Mouse (Mus musculus): ENCODE measurements around the gene Nars2. TPM values are rescaled to one million over a fixed set of nuclear protein-coding genes. Genes with fewer than 3 reads are reported as not detected.
"Not testable (repeated sequence)": the region's sequence is repeated elsewhere in the genome, so short reads cannot be mapped to it uniquely, and the experiment has no call there.

The Nars2 gene
- polyA plus RNA-seq, 1 experiment from 2014 or later, result 19.7 TPM

DNA sequence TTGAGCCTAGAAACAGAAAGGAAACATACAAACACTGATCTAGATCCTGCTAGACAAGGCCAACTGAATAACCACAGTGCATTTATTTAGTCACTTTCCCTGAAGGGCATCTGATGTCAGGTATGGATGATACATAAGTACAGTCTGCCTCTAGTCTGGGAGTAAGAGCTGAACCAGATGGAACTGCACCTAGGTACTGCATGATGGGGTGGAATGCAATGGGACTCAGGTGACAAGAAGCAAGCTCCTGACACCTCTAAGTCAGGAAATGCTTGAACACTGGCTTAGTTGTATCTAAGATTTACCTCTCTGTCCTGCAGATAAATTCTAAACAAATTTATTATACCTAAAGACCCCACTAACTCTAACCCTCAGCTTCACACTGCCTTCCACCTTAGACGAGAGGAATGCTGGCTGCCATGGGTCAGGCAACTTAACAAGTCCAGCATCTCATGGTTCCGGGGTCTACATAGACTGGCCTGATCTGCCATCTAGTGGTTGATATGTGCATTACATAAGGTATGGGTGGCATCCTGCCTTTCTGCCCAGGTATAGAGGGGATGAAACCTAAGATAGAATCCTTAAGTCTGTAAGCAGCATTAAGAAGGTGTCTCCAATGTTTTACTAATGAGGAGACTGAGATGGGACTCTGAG is 35.7 kb upstream of the Nars2 start:
- H3K27ac ChIP-seq, result no peak overlapping the region
- 3% methylated on average over 2 of the region's 2 CpGs for WGBS
- H3K9me3 ChIP-seq (replicated peaks), result no peaks in the 10 kb centered on the region
- peak; percentile 44 for ATAC-seq (ENCODE audit: low FRiP score)
- H3K27me3 ChIP-seq, result peaks cover 10% of the 10 kb centered on the region
- H3K4me1 ChIP-seq, result peaks cover 3% of the 10 kb centered on the region; the same call in 1 of the 2 replicates
- no peaks in the 10 kb centered on the region for H3K36me3 ChIP-seq
- no peak overlapping the region for H3K9ac ChIP-seq
- no peak overlapping the region for H3K4me3 ChIP-seq
- H3K4me2 ChIP-seq (replicated peaks), result no peak overlapping the region

GRCm38 (mm10) chr7:96920447-96921095 is 30.7 kb upstream of the Nars2 start:
- H3K9ac ChIP-seq, result no peak overlapping the region
- peaks cover 4% of the 10 kb centered on the region; the same call in 1 of the 2 replicates for H3K27me3 ChIP-seq
- no peaks in the 10 kb centered on the region for H3K36me3 ChIP-seq
- no peak overlapping the region for H3K27ac ChIP-seq
- H3K4me3 ChIP-seq, result no peak overlapping the region
- 0 out of 2 replicates have a peak, but pooled peaks cover 5% of the 10 kb centered on the region for H3K4me1 ChIP-seq
- WGBS, result 43% methylated on average over 7 of the region's 7 CpGs
- peak; percentile 66 for ATAC-seq (ENCODE audit: low FRiP score)
- H3K4me2 ChIP-seq (replicated peaks), result no peak overlapping the region
- no peaks in the 10 kb centered on the region for H3K9me3 ChIP-seq (replicated peaks)

GRCm38 (mm10) chr7:96922927-96923326 is 28.4 kb upstream of the Nars2 start:
- Histone ChIP-seq H3K4me1 (0 out of 2 replicates have a peak, but pooled peaks cover 5% of the 10 kb centered on the region), H3K4me3 (no peak overlapping the region), H3K27ac (no peak overlapping the region), H3K9ac (no peak overlapping the region), H3K36me3 (no peaks in the 10 kb centered on the region), H3K27me3 (no peaks in the 10 kb centered on the region; the same call in 1 of the 2 replicates), H3K4me2 (replicated peaks) (no peak overlapping the region), H3K9me3 (replicated peaks) (no peaks in the 10 kb centered on the region)
- WGBS, result 92% methylated on average over 2 of the region's 2 CpGs
- no peak for ATAC-seq (ENCODE audit: low FRiP score)

- H3K27me3 ChIP-seq, result no peaks in the 10 kb centered on the region
- H3K4me1 ChIP-seq, result no peaks in the 10 kb centered on the region
- H3K27ac ChIP-seq, result no peak overlapping the region
- WGBS, result 73% methylated on average over 5 of the region's 5 CpGs
- ATAC-seq (ENCODE audit: low FRiP score), result no peak
- H3K4me3 ChIP-seq, result no peak overlapping the region
- no peak overlapping the region for H3K9ac ChIP-seq
- no peaks in the 10 kb centered on the region for H3K36me3 ChIP-seq
- no peak overlapping the region for H3K4me2 ChIP-seq (replicated peaks)
- no peaks in the 10 kb centered on the region for H3K9me3 ChIP-seq (replicated peaks)
These were observed 7.5 kb upstream of the Nars2 start for GRCm38 (mm10) chr7:96943715-96944377.

DNA sequence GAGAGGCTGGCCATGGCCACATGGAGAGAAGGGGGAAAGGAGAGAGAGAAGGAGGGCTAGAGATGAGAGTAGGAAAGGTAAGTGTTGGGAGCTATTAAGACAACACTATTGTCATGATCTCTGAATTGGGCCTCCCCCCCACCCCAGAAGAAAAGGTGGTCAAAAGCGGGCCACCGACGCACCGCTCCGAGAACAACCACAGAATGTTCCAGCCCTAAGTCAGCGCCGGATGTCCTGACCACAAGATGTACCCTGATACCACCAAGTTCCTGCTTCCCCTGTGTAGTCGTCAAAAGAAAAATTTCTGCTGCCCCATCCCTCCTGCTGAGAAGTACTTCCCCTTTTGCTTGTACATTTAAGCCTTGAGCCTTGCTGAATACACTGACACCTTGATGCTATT is 4.8 kb upstream of the Nars2 start:
- not testable (repeated sequence) for H3K9me3 ChIP-seq (replicated peaks); H3K4me3 ChIP-seq; H3K9ac ChIP-seq; H3K27ac ChIP-seq; H3K27me3 ChIP-seq; H3K4me1 ChIP-seq; ATAC-seq (ENCODE audit: low FRiP score); H3K4me2 ChIP-seq (replicated peaks); H3K36me3 ChIP-seq
- WGBS, result 91% methylated on average over 8 of the region's 8 CpGs

DNA sequence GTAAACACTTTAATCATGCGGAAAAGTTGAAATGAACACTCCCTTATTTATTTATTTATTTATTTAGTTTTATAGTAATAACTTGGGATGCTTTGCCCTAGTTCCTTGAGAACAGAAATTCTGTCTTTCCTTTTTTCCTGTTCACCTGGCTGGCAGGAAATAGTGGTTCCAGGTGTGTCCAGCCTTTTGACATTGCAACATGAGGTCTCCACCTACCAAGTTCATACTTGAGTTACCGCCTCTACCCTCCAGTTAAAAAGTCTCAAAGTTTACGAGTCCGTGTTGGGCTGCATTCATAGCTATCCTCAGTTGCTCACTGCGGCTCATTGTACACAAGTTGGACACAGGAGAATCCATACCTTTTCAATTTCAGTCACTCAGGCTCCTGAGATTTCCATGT is 789 bp downstream of the Nars2 start:
- Histone ChIP-seq H3K4me2 (replicated peaks) (peak overlapping the region; percentile 77), H3K36me3 (peaks cover 2% of the 10 kb centered on the region; the same call in 1 of the 2 replicates), H3K9ac (peak overlapping the region; percentile 79), H3K27me3 (no peaks in the 10 kb centered on the region), H3K27ac (no peak overlapping the region), H3K9me3 (replicated peaks) (no peaks in the 10 kb centered on the region), H3K4me1 (peaks cover 7% of the 10 kb centered on the region), H3K4me3 (peak overlapping the region; percentile 86)
- 38% methylated on average over 5 of the region's 5 CpGs for WGBS
- ATAC-seq (ENCODE audit: low FRiP score), result no peak

DNA sequence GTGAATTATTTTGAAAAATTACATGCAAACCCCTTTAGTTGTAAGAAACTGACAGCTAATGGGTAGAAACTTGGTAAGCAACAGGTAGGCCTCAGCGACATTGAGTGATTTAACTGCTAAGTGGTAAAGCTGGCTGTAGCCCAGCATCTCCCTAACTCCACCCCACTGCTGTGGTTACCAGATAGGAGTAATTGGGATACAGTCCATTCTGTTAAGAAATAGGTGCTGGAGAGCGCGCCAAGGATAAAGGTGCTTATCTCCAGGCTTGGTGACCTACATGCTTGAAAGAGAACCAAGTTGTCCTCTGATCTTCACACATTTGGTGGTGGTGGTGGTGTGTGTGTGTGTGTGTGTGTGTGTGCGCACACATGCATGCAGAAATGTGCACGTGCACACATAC is 7.9 kb downstream of the Nars2 start:
- H3K4me2 ChIP-seq (replicated peaks), result no peak overlapping the region
- H3K27me3 ChIP-seq, result no peaks in the 10 kb centered on the region
- no peak for ATAC-seq (ENCODE audit: low FRiP score)
- no peaks in the 10 kb centered on the region for H3K4me1 ChIP-seq
- no peak overlapping the region for H3K9ac ChIP-seq
- no peaks in the 10 kb centered on the region for H3K9me3 ChIP-seq (replicated peaks)
- 92% methylated on average over 5 of the region's 5 CpGs for WGBS
- no peak overlapping the region for H3K4me3 ChIP-seq
- no peak overlapping the region for H3K27ac ChIP-seq
- H3K36me3 ChIP-seq, result peaks cover 9% of the 10 kb centered on the region

DNA sequence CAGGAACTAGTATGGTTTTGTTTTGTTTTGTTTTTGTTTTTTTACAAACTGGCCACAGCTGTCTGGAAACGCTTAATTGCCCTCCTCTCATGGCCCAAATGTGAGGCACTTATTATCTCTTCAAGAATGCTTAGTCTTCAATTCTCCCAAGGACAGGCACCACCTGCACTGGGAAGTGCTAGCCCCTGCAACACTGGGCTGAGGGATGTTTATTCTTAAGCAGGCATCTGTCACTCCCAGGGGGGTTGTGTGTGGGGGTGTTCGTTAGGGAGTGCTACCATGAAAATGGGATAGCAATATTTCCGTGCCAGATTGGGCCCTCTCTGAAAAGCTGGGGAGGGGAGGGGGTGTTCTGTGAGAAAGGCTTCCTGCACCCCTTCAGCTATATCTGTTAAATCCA is 15.9 kb downstream of the Nars2 start:
- H3K4me1 ChIP-seq, result 0 out of 2 replicates have a peak, but pooled peaks cover 5% of the 10 kb centered on the region
- H3K27ac ChIP-seq, result no peak overlapping the region
- no peak overlapping the region for H3K4me2 ChIP-seq (replicated peaks)
- no peak overlapping the region for H3K9ac ChIP-seq
- no peaks in the 10 kb centered on the region for H3K9me3 ChIP-seq (replicated peaks)
- H3K27me3 ChIP-seq, result no peaks in the 10 kb centered on the region
- no peak for ATAC-seq (ENCODE audit: low FRiP score)
- H3K4me3 ChIP-seq, result no peak overlapping the region
- WGBS, result 60% methylated on average over 3 of the region's 3 CpGs
- H3K36me3 ChIP-seq, result no peaks in the 10 kb centered on the region

DNA sequence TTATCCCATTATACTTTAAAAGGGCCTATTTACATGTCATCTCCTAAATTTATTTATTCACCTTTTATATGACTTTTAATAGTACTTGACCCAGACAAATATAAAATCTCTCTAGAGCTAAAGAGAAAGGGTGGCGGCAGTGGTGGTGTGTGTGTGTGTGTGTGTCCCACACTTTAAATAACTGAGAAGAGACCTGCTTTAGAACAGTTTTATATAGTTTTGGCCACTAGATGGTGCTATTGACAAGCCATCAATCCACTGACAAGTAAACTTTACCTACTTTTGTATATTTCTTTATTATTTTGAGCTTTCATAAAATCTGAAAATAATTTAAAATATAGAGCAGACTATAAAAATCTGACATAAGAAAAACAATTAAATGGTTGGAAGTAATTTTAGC is 19.1 kb downstream of the Nars2 start:
- Histone ChIP-seq H3K27me3 (no peaks in the 10 kb centered on the region), H3K4me3 (no peak overlapping the region), H3K9ac (no peak overlapping the region), H3K36me3 (no peaks in the 10 kb centered on the region), H3K4me1 (0 out of 2 replicates have a peak, but pooled peaks cover 5% of the 10 kb centered on the region), H3K9me3 (replicated peaks) (no peaks in the 10 kb centered on the region), H3K27ac (no peak overlapping the region), H3K4me2 (replicated peaks) (no peak overlapping the region)
- WGBS, result 26% methylated on average over 1 of the region's 1 CpGs
- no peak for ATAC-seq (ENCODE audit: low FRiP score)

- H3K36me3 ChIP-seq, result no peaks in the 10 kb centered on the region
- H3K27me3 ChIP-seq, result no peaks in the 10 kb centered on the region
- 79% methylated on average over 21 of the region's 21 CpGs for WGBS
- H3K27ac ChIP-seq, result no peak overlapping the region
- no peak overlapping the region for H3K4me3 ChIP-seq
- no peak for ATAC-seq (ENCODE audit: low FRiP score)
- 0 out of 2 replicates have a peak, but pooled peaks cover 5% of the 10 kb centered on the region for H3K4me1 ChIP-seq
- no peak overlapping the region for H3K9ac ChIP-seq
- H3K4me2 ChIP-seq (replicated peaks), result no peak overlapping the region
- no peaks in the 10 kb centered on the region for H3K9me3 ChIP-seq (replicated peaks)
These were observed 20.0 kb downstream of the Nars2 start for GRCm38 (mm10) chr7:96971027-96971996.

- 70% methylated on average over 8 of the region's 8 CpGs for WGBS
- Histone ChIP-seq H3K27me3 (no peaks in the 10 kb centered on the region), H3K4me3 (no peak overlapping the region), H3K9me3 (replicated peaks) (no peaks in the 10 kb centered on the region), H3K4me1 (no peaks in the 10 kb centered on the region), H3K36me3 (no peaks in the 10 kb centered on the region), H3K9ac (0 out of 2 replicates have a peak overlapping the region, but pooled peaks have one; percentile 8), H3K4me2 (replicated peaks) (no peak overlapping the region), H3K27ac (no peak overlapping the region)
- no peak for ATAC-seq (ENCODE audit: low FRiP score)
These were observed 21.0 kb downstream of the Nars2 start for GRCm38 (mm10) chr7:96972138-96972904.
